Mouse (Mus musculus): ENCODE measurements at regions not wholly inside any gene's neighbourhood (a gene's known extent, or its start where the extent isn't known, plus 50 kb on each side); places are given as distances from the start of the nearest gene placed in this dataset.

DNA sequence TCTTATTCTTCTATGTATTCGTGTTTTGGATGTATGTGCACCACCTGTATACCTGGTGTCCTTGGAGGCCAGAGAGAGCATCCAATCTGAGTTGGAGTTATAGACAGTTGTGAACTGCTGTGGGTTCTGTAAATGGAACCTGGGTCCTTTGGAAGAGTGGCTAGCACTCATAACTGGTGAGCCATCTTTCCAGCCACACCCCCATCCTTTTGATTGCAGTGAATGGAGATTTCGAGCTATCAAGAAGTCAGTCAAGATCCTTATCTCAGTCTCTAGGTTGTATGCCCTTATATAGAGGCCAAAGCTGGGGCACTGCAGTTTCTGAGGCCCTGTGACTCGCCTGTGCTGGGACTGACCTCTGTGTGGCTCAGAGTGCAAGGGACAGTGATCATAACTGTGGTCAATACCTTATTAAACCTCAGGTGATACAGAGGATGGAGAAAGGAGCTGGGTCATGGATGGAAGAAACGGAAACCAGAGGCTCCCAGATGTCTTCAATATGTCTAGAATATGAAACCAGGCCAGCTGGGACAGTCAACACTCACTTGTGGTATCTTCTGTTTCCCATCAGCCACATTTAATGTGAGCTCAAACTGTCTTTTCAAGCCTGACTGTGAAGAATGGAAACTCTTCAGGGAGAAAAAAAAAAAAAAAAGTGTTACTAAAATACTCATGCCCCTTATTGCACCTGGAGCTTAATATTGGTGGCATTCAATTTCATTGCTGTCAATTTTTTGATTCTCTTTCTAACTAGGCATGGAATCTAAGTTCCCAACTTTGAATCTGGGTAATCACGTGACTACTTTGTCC is 86.2 kb upstream of the Cpm start:
- no peak overlapping the region for H3K4me3 ChIP-seq (ENCODE audit: control insufficient read depth, low read depth, low read length)
- no peaks in the 10 kb centered on the region for H3K4me1 ChIP-seq (ENCODE audit: control insufficient read depth, insufficient read depth, low read length)
- no peak for TF ChIP-seq POLR2A (IDR thresholded peaks at IDR 0.05; ENCODE audit: control insufficient read depth, low read depth, low read length)
- TF ChIP-seq CTCF (IDR thresholded peaks at IDR 0.05; ENCODE audit: control insufficient read depth, insufficient read depth, insufficient replicate concordance, low read depth, low read length) = no peak
- no peaks in the 10 kb centered on the region for H3K27me3 ChIP-seq (ENCODE audit: control insufficient read depth, insufficient read depth, low read length)
- no peak overlapping the region for H3K27ac ChIP-seq (ENCODE audit: control insufficient read depth, insufficient read depth, low read depth, low read length)
- H3K36me3 ChIP-seq (ENCODE audit: control insufficient read depth, insufficient read depth, low read length) = no peaks in the 10 kb centered on the region

DNA sequence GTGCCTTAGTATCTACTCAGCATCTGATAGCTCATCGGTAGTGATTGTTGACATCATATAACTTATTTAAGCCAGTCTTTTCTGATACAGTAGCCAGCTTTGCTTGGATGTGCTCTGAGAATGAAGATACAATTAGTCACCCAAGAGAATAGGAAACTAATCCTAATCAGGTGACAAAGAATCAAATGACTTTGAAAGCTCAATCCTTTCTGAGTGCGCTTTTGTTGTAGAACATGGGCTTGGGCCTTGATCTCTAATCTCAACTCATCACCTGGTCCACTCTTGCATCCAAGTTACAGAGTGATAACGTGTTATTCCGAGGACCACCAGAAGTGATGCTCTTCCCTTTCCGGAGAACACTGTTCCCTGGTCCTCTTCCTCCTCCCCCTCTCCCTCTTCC is 86.9 kb upstream of the Cpm start:
- no peak for TF ChIP-seq POLR2A (IDR thresholded peaks at IDR 0.05; ENCODE audit: control insufficient read depth, low read depth, low read length)
- TF ChIP-seq CTCF (IDR thresholded peaks at IDR 0.05; ENCODE audit: control insufficient read depth, insufficient read depth, insufficient replicate concordance, low read depth, low read length) = no peak
- Histone ChIP-seq H3K4me3 (ENCODE audit: control insufficient read depth, low read depth, low read length) (no peak overlapping the region), H3K27ac (ENCODE audit: control insufficient read depth, insufficient read depth, low read depth, low read length) (no peak overlapping the region), H3K36me3 (ENCODE audit: control insufficient read depth, insufficient read depth, low read length) (no peaks in the 10 kb centered on the region), H3K4me1 (ENCODE audit: control insufficient read depth, insufficient read depth, low read length) (no peaks in the 10 kb centered on the region), H3K27me3 (ENCODE audit: control insufficient read depth, insufficient read depth, low read length) (no peaks in the 10 kb centered on the region)

DNA sequence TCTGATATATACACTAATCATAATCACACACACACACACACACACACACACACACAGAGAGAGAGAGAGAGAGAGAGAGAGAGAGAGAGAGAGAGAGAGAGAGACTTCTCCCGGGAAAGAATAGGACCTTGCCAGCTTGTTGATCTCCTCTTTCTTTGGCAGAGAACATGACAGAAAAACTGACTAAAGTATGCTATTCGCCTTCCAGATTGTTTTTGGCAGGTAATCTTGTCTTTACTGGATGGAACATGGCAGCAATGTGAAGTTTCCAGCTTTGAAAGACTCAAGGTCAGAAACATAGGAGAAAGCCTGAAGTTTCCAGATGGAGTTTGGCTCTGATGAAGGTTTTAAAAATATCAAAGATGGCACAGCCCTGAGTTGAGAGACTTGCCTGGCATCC is 87.8 kb upstream of the Cpm start:
- TF ChIP-seq CTCF (IDR thresholded peaks at IDR 0.05; ENCODE audit: control insufficient read depth, insufficient read depth, insufficient replicate concordance, low read depth, low read length) (no peak), POLR2A (IDR thresholded peaks at IDR 0.05; ENCODE audit: control insufficient read depth, low read depth, low read length) (no peak)

DNA sequence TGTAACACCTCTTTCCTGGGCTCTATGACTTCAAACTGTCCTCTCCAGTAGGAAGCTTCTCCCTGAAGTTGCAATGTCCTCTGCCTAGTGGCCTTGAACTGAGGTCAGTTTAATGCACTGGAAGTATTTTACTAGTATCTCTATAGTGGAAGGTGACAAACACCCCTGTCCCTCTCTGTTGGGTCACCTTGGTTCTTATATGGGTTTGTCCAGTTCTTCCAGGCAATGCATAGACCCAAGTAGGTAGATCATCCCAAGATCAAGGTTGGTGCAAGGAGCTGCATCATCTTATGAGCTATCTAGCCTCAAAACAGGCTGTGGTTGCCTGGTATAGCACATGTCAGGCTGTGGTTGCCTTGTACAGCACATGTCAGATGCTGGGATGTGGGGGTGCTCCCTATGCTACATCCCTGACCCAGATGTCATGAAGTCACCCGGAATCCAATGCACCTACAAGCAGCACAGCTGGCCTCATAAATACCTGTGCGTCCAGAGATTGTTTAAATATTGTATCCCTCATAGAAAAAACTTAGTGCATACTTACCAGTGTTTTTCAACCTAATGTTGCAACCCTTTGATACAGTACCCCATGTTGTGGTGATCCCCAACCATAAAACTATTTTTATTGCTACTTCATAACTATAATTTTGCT is 88.4 kb upstream of the Cpm start:
- Histone ChIP-seq H3K4me1 (ENCODE audit: control insufficient read depth, insufficient read depth, low read length) (no peaks in the 10 kb centered on the region), H3K27ac (ENCODE audit: control insufficient read depth, insufficient read depth, low read depth, low read length) (no peak overlapping the region), H3K4me3 (ENCODE audit: control insufficient read depth, low read depth, low read length) (no peak overlapping the region), H3K36me3 (ENCODE audit: control insufficient read depth, insufficient read depth, low read length) (no peaks in the 10 kb centered on the region), H3K27me3 (ENCODE audit: control insufficient read depth, insufficient read depth, low read length) (no peaks in the 10 kb centered on the region)
- TF ChIP-seq POLR2A (IDR thresholded peaks at IDR 0.05; ENCODE audit: control insufficient read depth, low read depth, low read length) (no peak), CTCF (IDR thresholded peaks at IDR 0.05; ENCODE audit: control insufficient read depth, insufficient read depth, insufficient replicate concordance, low read depth, low read length) (no peak)

More for the DNA sequence above, 87.8 kb upstream of the Cpm start:
- H3K4me1 ChIP-seq (ENCODE audit: control insufficient read depth, insufficient read depth, low read length) = no peaks in the 10 kb centered on the region
- no peak overlapping the region for H3K4me3 ChIP-seq (ENCODE audit: control insufficient read depth, low read depth, low read length)
- no peaks in the 10 kb centered on the region for H3K27me3 ChIP-seq (ENCODE audit: control insufficient read depth, insufficient read depth, low read length)
- no peaks in the 10 kb centered on the region for H3K36me3 ChIP-seq (ENCODE audit: control insufficient read depth, insufficient read depth, low read length)
- no peak overlapping the region for H3K27ac ChIP-seq (ENCODE audit: control insufficient read depth, insufficient read depth, low read depth, low read length)

DNA sequence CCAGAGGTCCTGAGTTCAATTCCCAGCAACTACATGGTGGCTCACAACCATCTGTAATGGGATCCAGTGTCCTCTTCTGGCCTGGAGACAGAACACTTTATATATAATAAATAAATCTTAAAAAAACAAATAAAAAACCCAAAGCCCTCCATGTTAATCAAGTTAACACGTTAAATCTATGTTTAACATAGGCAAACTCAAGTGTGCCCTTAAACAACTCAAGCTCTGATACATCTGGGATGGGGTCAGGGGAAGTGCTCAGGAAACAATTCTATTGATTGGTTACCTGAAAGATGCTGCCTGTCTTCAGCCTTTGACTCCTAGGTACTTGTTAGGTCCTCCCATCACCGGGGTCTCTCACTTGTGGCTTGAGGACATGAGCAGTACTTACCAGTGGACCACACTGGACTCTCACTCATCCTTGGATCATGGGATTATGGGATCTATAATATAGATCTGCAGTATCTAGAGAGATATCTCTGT is 89.1 kb upstream of the Cpm start:
- Histone ChIP-seq H3K4me3 (ENCODE audit: control insufficient read depth, low read depth, low read length) (no peak overlapping the region), H3K27ac (ENCODE audit: control insufficient read depth, insufficient read depth, low read depth, low read length) (no peak overlapping the region), H3K27me3 (ENCODE audit: control insufficient read depth, insufficient read depth, low read length) (no peaks in the 10 kb centered on the region), H3K36me3 (ENCODE audit: control insufficient read depth, insufficient read depth, low read length) (no peaks in the 10 kb centered on the region), H3K4me1 (ENCODE audit: control insufficient read depth, insufficient read depth, low read length) (no peaks in the 10 kb centered on the region)
- no peak for TF ChIP-seq CTCF (IDR thresholded peaks at IDR 0.05; ENCODE audit: control insufficient read depth, insufficient read depth, insufficient replicate concordance, low read depth, low read length)
- no peak for TF ChIP-seq POLR2A (IDR thresholded peaks at IDR 0.05; ENCODE audit: control insufficient read depth, low read depth, low read length)

DNA sequence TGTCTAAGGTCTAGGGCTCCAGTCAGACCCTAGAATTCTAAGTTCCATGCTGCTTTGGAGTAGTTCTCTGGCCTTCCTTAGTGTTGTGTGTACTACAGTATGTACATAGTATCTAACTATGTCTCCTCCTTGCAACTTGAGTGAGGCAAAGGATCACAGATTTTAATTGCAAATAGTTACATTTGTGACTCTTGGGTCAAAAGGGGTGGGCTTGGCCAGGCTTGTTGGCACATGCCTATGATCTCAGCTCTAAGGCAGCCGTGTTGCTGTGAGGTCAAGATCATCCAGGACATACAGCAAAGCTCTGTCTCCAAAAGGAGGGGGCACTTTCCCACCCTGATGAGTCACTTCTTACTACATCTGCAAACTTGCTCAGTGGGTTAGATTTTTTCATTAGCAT is 89.8 kb upstream of the Cpm start:
- Histone ChIP-seq H3K36me3 (ENCODE audit: control insufficient read depth, insufficient read depth, low read length) (no peaks in the 10 kb centered on the region), H3K27ac (ENCODE audit: control insufficient read depth, insufficient read depth, low read depth, low read length) (no peak overlapping the region), H3K27me3 (ENCODE audit: control insufficient read depth, insufficient read depth, low read length) (no peaks in the 10 kb centered on the region), H3K4me3 (ENCODE audit: control insufficient read depth, low read depth, low read length) (no peak overlapping the region), H3K4me1 (ENCODE audit: control insufficient read depth, insufficient read depth, low read length) (no peaks in the 10 kb centered on the region)
- no peak for TF ChIP-seq CTCF (IDR thresholded peaks at IDR 0.05; ENCODE audit: control insufficient read depth, insufficient read depth, insufficient replicate concordance, low read depth, low read length)
- no peak for TF ChIP-seq POLR2A (IDR thresholded peaks at IDR 0.05; ENCODE audit: control insufficient read depth, low read depth, low read length)

DNA sequence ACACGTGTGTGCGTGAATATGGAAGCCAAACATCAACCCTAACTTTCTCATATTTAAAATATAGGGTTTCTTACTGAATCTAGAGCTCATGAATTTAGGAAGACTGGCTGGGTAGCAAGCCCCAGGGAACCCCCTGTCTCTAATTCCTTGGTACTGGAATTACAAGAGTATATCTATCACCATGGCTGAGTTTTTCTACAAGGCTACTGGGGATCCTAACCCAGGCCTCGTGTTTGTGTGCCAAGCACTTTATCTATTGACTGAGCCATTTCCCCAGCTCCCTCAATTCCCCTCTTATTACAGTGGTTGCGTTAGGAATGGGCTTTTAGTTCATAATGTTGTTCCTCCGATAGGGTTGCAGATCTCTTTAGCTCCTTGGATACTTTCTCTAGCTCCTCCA is 90.6 kb upstream of the Cpm start:
- Histone ChIP-seq H3K36me3 (ENCODE audit: control insufficient read depth, insufficient read depth, low read length) (no peaks in the 10 kb centered on the region), H3K27me3 (ENCODE audit: control insufficient read depth, insufficient read depth, low read length) (no peaks in the 10 kb centered on the region)
- TF ChIP-seq CTCF (IDR thresholded peaks at IDR 0.05; ENCODE audit: control insufficient read depth, insufficient read depth, insufficient replicate concordance, low read depth, low read length) (no peak), POLR2A (IDR thresholded peaks at IDR 0.05; ENCODE audit: control insufficient read depth, low read depth, low read length) (no peak)

More for the DNA sequence above, 90.6 kb upstream of the Cpm start:
- Histone ChIP-seq H3K4me1 (ENCODE audit: control insufficient read depth, insufficient read depth, low read length) (no peaks in the 10 kb centered on the region), H3K27ac (ENCODE audit: control insufficient read depth, insufficient read depth, low read depth, low read length) (no peak overlapping the region), H3K4me3 (ENCODE audit: control insufficient read depth, low read depth, low read length) (no peak overlapping the region)

Measured in testis, adult 2 months (tissue).